Mouse (Mus musculus) brain, embryonic 14.5 days (tissue): ENCODE measurements around the gene Ang.

Source experiments
- CTCF ChIP-seq: fragments of 200-500 bp; IDR thresholded peaks from 2 replicates; pipeline ENCODE4 v1.5.1; 2012; ENCODE audit warnings: inconsistent platforms, mild to moderate bottlenecking, moderate library complexity, borderline replicate concordance; ENCODE audit not compliant: insufficient read depth, insufficient read length; ENCODE audit errors: extremely low read depth
- POLR2A ChIP-seq: fragments of 200-500 bp; IDR thresholded peaks from 2 replicates; pipeline ENCODE4 v1.6.1; 2012; ENCODE audit warnings: mild to moderate bottlenecking, inconsistent platforms, borderline replicate concordance; ENCODE audit not compliant: poor library complexity, insufficient read depth, insufficient read length, severe bottlenecking; ENCODE audit errors: extremely low read depth

- no peak for TF ChIP-seq POLR2A
- no peak for TF ChIP-seq CTCF
Measured at GRCm38 (mm10) chr14:51088970-51089673, 1.8 kb upstream of the Ang start.
